Mouse (Mus musculus): ENCODE data around the gene Hspbap1. TPM values are rescaled to one million over a fixed set of nuclear protein-coding genes. Genes with fewer than 3 reads are reported as not detected.

Gene Hspbap1
- polyA plus RNA-seq, 1 experiment from 2014 or later, result 30.4 TPM

DNA sequence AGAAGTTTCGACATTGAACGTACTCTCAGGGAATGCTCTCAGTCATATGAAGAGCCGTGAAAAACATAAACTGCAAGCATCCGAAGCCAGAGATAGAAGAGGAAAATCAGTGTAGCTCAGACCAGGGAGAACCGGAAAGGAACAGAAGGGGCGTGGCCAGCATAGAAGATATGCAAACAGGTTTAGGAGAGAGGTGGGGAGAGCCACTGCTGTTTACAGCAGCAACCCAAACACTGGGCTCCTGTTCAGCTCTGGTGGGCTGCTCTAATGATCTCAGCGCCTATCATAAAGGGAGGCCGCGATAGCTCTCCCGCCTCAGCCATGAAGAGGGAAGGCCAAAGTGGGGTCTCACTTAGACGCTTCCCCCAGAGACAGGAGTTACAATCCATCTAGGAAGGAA, 97.6 kb downstream of the Hspbap1 start:
- Histone ChIP-seq H3K4me2 (no peak overlapping the region), H3K36me3 (ENCODE audit: control insufficient read depth, insufficient read depth, low read length) (no peaks in the 10 kb centered on the region), H3K27me3 (replicated peaks; ENCODE audit: control insufficient read depth, insufficient read depth, low read length) (peaks cover 20% of the 10 kb centered on the region), H3K4me1 (replicated peaks; ENCODE audit: control insufficient read depth, insufficient read depth, low read length) (peaks cover 9% of the 10 kb centered on the region), H3K9ac (ENCODE audit: low read depth, low read length) (no peak overlapping the region), H3K4me3 (ENCODE audit: low read depth, low read length) (no peak overlapping the region), H3K27ac (ENCODE audit: low read depth, low read length) (no peak overlapping the region), H3K9me3 (ENCODE audit: control insufficient read depth, low read length) (no peaks in the 10 kb centered on the region)
- 74% methylated on average over 11 of the region's 11 CpGs for WGBS
- DNase-seq (ENCODE audit: low spot score), result no peak
- ATAC-seq (replicated peaks; ENCODE audit: low FRiP score), result no peak

DNA sequence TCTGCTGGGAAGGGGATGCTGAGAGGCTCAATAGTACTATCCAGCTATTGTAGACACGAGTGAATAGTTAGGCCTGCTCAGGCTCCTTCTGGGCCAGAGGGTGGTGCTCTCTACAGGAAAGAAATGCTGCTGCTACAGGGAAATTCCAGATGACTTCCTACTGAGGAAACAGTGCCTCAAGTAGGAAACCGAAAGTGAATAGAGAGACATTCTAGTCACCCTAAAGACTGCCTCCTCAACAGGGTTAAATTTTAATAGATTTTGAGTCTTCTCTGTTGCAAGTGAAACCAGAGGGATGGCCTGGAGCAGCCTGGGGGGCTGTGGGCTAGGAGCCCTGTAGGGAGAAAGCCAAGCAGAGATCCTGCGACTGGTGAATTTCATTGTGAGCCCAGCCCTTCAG, 99.0 kb downstream of the Hspbap1 start:
- WGBS, result 32% methylated on average over 3 of the region's 3 CpGs
- no peak overlapping the region for H3K4me3 ChIP-seq (ENCODE audit: low read depth, low read length)
- peaks cover 26% of the 10 kb centered on the region for H3K27me3 ChIP-seq (replicated peaks; ENCODE audit: control insufficient read depth, insufficient read depth, low read length)

DNA sequence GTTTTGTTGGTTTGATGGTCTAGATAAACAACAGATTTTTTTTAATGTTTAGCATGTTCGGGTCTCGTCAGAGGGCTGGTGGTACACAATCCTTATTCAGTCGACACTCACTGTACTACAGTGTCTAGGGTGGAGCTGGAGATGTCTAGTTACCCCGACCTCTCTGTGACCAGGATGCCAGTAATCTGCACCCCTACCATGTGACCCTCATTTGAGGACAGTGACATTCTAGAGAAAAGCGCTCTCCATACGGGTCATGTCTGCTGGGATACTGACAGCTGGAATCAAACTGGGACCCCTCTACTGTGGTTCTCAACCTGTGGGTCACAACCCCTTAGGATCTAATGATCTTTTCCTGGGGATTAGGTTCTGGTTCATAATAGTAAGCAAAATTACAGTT, 99.5 kb downstream of the Hspbap1 start:
- peak overlapping the region; percentile 42; the same call in 1 of the 2 replicates for H3K4me2 ChIP-seq
- 65% methylated on average over 6 of the region's 6 CpGs for WGBS
- ATAC-seq (replicated peaks; ENCODE audit: low FRiP score) (no peak), DNase-seq (ENCODE audit: low spot score) (no peak)
- H3K36me3 ChIP-seq (ENCODE audit: control insufficient read depth, insufficient read depth, low read length), result no peaks in the 10 kb centered on the region
- H3K9me3 ChIP-seq (ENCODE audit: control insufficient read depth, low read length), result no peaks in the 10 kb centered on the region
- no peak overlapping the region for H3K4me3 ChIP-seq (ENCODE audit: low read depth, low read length)
- peaks cover 9% of the 10 kb centered on the region for H3K4me1 ChIP-seq (replicated peaks; ENCODE audit: control insufficient read depth, insufficient read depth, low read length)
- H3K27me3 ChIP-seq (replicated peaks; ENCODE audit: control insufficient read depth, insufficient read depth, low read length), result peaks cover 26% of the 10 kb centered on the region
- no peak overlapping the region for H3K9ac ChIP-seq (ENCODE audit: low read depth, low read length)
- no peak overlapping the region for H3K27ac ChIP-seq (ENCODE audit: low read depth, low read length)

More for the DNA sequence above, 99.0 kb downstream of the Hspbap1 start:
- peak overlapping the region; percentile 42 for H3K4me2 ChIP-seq
- no peaks in the 10 kb centered on the region for H3K9me3 ChIP-seq (ENCODE audit: control insufficient read depth, low read length)
- peaks cover 9% of the 10 kb centered on the region for H3K4me1 ChIP-seq (replicated peaks; ENCODE audit: control insufficient read depth, insufficient read depth, low read length)
- no peak overlapping the region for H3K9ac ChIP-seq (ENCODE audit: low read depth, low read length)
- DNase-seq (ENCODE audit: low spot score) (no peak), ATAC-seq (replicated peaks; ENCODE audit: low FRiP score) (no peak)
- H3K27ac ChIP-seq (ENCODE audit: low read depth, low read length), result no peak overlapping the region
- no peaks in the 10 kb centered on the region for H3K36me3 ChIP-seq (ENCODE audit: control insufficient read depth, insufficient read depth, low read length)

DNA sequence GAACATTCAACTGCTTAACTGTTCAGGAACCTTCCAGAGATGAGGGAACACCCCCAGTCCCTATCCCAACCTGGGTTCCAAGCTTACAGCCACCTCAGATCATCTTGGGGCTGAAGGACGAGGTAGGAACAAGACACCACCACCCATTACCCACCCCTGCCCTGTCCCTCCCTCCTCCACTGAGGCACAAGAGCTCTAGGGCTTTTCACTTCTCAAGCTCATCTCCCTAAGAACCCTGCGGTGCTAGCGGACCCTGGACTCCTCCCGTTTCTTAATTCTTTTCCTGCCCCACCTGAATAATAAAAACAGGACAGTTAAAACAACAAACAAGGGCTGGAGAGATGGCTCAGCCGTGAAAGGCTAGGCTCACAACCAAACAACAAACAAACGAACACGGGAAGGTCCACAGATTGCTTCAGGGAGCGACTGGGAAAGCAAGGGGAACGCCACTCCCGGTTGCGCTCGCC, 100.4 kb downstream of the Hspbap1 start:
- DNase-seq (ENCODE audit: low spot score) (peak; percentile 52), ATAC-seq (replicated peaks; ENCODE audit: low FRiP score) (no peak)
- H3K9ac ChIP-seq (ENCODE audit: low read depth, low read length), result peak overlapping the region; percentile 74
- H3K4me1 ChIP-seq (replicated peaks; ENCODE audit: control insufficient read depth, insufficient read depth, low read length), result peaks cover 9% of the 10 kb centered on the region
- no peak overlapping the region for H3K27ac ChIP-seq (ENCODE audit: low read depth, low read length)
- H3K4me3 ChIP-seq (ENCODE audit: low read depth, low read length), result peak overlapping the region; percentile 74
- peak overlapping the region; percentile 95 for H3K4me2 ChIP-seq
- peaks cover 26% of the 10 kb centered on the region for H3K27me3 ChIP-seq (replicated peaks; ENCODE audit: control insufficient read depth, insufficient read depth, low read length)
- no peaks in the 10 kb centered on the region for H3K9me3 ChIP-seq (ENCODE audit: control insufficient read depth, low read length)
- WGBS, result 2% methylated on average over 12 of the region's 12 CpGs
- no peaks in the 10 kb centered on the region for H3K36me3 ChIP-seq (ENCODE audit: control insufficient read depth, insufficient read depth, low read length)

DNA sequence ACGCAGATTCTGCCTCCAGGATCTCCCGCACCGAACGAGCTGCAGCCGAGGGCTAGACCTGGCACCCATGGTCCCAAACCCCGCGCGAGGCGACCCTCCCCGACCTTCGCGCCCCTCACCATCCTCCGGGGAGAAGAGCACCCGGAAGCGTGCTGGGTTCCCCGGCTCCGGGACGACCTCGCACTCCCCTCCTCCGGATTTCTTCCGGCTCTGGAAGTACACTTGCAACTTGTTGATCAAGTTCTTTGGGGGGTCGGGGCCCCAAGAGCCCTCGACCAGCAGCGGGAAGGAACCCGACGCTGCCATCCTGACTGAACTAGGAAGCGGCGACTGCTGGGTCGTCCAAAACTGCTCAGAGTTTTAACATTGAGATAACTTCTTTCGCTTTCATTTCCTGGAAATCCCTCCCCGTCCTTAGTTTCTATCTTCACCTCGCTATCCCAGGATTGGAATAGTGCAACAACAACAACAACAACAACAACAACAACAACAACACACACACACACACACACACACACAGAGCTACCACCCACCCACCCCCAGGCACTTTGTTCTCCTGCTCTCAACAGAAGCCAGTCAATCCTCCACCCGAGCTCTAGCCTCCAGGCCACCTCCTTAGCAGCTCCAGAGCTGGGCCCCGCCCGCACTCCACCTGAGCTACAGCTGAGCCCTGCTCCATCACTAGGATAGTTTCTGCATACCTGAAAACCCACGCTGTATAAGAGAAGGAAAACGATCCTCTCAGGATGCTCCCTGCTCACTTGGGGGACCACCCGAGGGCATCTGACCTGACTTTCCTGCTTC, 101.1 kb downstream of the Hspbap1 start, which contains the start of gene Parp14:
Parp14 (minus strand) TSS at position 497 of the 804 bp plus-strand sequence.
- ATAC-seq (replicated peaks; ENCODE audit: low FRiP score) (peak; percentile 32), DNase-seq (ENCODE audit: low spot score) (peak; percentile 53)
- Histone ChIP-seq H3K4me1 (replicated peaks; ENCODE audit: control insufficient read depth, insufficient read depth, low read length) (peaks cover 9% of the 10 kb centered on the region), H3K9me3 (ENCODE audit: control insufficient read depth, low read length) (no peaks in the 10 kb centered on the region), H3K4me2 (peak within 1 kb of the TSS; percentile 95), H3K27ac (ENCODE audit: low read depth, low read length) (no peak within 1 kb of the TSS), H3K4me3 (ENCODE audit: low read depth, low read length) (peak within 1 kb of the TSS; percentile 74), H3K9ac (ENCODE audit: low read depth, low read length) (peak within 1 kb of the TSS; percentile 74), H3K36me3 (ENCODE audit: control insufficient read depth, insufficient read depth, low read length) (no peaks in the 10 kb centered on the region), H3K27me3 (replicated peaks; ENCODE audit: control insufficient read depth, insufficient read depth, low read length) (peaks cover 26% of the 10 kb centered on the region)
- WGBS, result under 1% methylated on average over 38 of the region's 38 CpGs

DNA sequence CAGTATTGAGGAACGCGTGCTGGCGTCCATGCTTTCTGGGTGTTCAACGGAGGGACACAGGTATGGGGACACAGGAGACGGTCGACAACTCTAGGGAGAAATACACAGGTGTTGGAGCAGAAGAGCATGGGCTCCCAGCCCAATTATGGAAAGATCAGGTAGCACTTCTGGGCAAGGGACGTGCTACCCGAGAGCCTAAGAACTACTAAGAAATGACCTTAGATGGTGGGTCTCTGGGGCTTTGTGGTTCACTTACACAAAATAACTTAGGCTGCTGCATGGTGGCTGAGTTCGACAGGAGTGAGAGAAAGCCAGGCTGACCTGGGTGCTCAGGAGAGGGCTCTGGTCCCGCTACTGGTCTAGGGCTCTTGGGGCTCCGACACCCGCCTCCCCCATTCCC, 101.7 kb downstream of the Hspbap1 start:
- ATAC-seq (replicated peaks; ENCODE audit: low FRiP score) (no peak), DNase-seq (ENCODE audit: low spot score) (no peak)
- no peak overlapping the region for H3K27ac ChIP-seq (ENCODE audit: low read depth, low read length)
- peaks cover 26% of the 10 kb centered on the region for H3K27me3 ChIP-seq (replicated peaks; ENCODE audit: control insufficient read depth, insufficient read depth, low read length)
- peaks cover 9% of the 10 kb centered on the region for H3K4me1 ChIP-seq (replicated peaks; ENCODE audit: control insufficient read depth, insufficient read depth, low read length)
- H3K4me2 ChIP-seq, result peak overlapping the region; percentile 95
- WGBS, result 18% methylated on average over 12 of the region's 12 CpGs
- no peaks in the 10 kb centered on the region for H3K36me3 ChIP-seq (ENCODE audit: control insufficient read depth, insufficient read depth, low read length)
- peak overlapping the region; percentile 74; the same call in 1 of the 2 replicates for H3K9ac ChIP-seq (ENCODE audit: low read depth, low read length)
- no peaks in the 10 kb centered on the region for H3K9me3 ChIP-seq (ENCODE audit: control insufficient read depth, low read length)
- H3K4me3 ChIP-seq (ENCODE audit: low read depth, low read length), result peak overlapping the region; percentile 74

DNA sequence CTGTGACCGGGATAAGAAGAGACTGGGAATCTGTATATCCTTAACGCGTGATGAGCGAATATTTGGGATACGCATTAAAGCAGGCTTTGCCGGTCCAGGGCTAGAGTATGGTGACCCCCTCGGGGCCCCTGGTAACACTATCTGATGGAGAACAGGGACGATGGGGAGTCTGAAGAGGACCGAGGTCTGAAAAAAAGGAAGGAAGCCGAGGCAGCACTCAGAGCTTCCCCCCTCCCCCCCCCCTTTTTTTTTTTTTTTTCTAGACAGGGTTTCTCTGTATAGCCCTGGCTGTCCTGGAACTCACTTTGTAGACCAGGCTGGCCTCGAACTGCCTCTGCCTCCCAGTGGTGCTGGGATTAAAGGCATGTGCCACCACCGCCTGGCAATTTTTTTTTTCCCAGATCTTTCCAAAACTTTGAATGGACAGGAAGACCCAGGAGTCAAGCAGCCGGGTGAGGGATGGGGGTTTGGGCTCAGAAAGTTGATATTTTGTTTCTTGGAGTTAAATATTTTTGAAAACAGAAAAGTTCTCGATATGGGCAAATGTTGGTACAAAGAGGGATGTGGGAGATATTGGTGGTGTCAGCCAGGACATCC, 102.3 kb downstream of the Hspbap1 start:
- ATAC-seq (replicated peaks; ENCODE audit: low FRiP score) (no peak), DNase-seq (ENCODE audit: low spot score) (peak; percentile 28)
- Histone ChIP-seq H3K27ac (ENCODE audit: low read depth, low read length) (no peak overlapping the region), H3K9me3 (ENCODE audit: control insufficient read depth, low read length) (no peaks in the 10 kb centered on the region), H3K9ac (ENCODE audit: low read depth, low read length) (no peak overlapping the region), H3K4me3 (ENCODE audit: low read depth, low read length) (peak overlapping the region; percentile 74; the same call in 1 of the 2 replicates), H3K4me1 (replicated peaks; ENCODE audit: control insufficient read depth, insufficient read depth, low read length) (peaks cover 9% of the 10 kb centered on the region), H3K4me2 (peak overlapping the region; percentile 95), H3K36me3 (ENCODE audit: control insufficient read depth, insufficient read depth, low read length) (no peaks in the 10 kb centered on the region), H3K27me3 (replicated peaks; ENCODE audit: control insufficient read depth, insufficient read depth, low read length) (peaks cover 26% of the 10 kb centered on the region)
- WGBS, result 24% methylated on average over 14 of the region's 14 CpGs

DNA sequence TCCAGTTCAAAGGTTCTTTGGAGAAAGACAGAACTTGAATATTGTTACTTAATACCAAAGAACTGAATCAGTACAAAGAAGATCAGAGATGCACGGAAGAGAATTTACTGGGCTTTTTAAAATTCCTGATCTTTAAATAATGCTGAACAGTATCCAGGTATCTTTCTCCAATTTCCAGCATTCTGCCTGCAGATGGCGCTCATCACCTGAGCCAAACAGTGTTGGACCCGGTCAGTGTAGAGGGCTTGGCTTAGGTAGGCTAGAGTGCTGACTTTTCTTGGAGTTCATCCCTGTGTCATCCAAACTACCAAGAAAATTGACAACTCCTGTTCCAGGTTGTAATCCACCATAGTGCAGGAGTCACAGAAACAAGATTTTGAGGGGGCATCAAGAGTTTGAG, 104.2 kb downstream of the Hspbap1 start:
- 22% methylated on average over 3 of the region's 3 CpGs for WGBS
- Histone ChIP-seq H3K4me1 (replicated peaks; ENCODE audit: control insufficient read depth, insufficient read depth, low read length) (peaks cover 9% of the 10 kb centered on the region), H3K27ac (ENCODE audit: low read depth, low read length) (no peak overlapping the region), H3K4me3 (ENCODE audit: low read depth, low read length) (no peak overlapping the region), H3K9ac (ENCODE audit: low read depth, low read length) (no peak overlapping the region), H3K9me3 (ENCODE audit: control insufficient read depth, low read length) (no peaks in the 10 kb centered on the region), H3K27me3 (replicated peaks; ENCODE audit: control insufficient read depth, insufficient read depth, low read length) (peaks cover 26% of the 10 kb centered on the region), H3K4me2 (no peak overlapping the region), H3K36me3 (ENCODE audit: control insufficient read depth, insufficient read depth, low read length) (no peaks in the 10 kb centered on the region)
- ATAC-seq (replicated peaks; ENCODE audit: low FRiP score), result no peak
- DNase-seq (ENCODE audit: low spot score), result peak; percentile 28
